Mouse (Mus musculus) c-Kit-negative CD71-positive TER-119-positive erythroid progenitor cells, embryonic 14.5 days (primary cell): ENCODE measurements around the gene Rsbn1.
A peak's percentile ranks its signal among the peaks of the same experiment; 100 is the strongest.

Experiments used
- DNase-seq: peaks from one replicate; pipeline ENCODE4 v3.0.0-alpha.2; 2013; ENCODE audit warnings: low read depth, low spot score

The Rsbn1 gene

GRCm38 (mm10) chr3:103914010-103914669 is at the start of gene Rsbn1:
Gene Rsbn1 (plus strand): TSS chr3:103914120.
- peak; percentile 87 for DNase-seq

GRCm38 (mm10) chr3:103864200-103864599 is 49.7 kb upstream of the Rsbn1 start:
- no peak for DNase-seq

- no peak for DNase-seq
These were observed 46.4 kb upstream of the Rsbn1 start for GRCm38 (mm10) chr3:103867424-103867971.

- DNase-seq, result no peak
These were observed 45.9 kb upstream of the Rsbn1 start for GRCm38 (mm10) chr3:103868008-103868407.

- DNase-seq, result no peak
These were observed 41.2 kb upstream of the Rsbn1 start for GRCm38 (mm10) chr3:103872663-103873098.

GRCm38 (mm10) chr3:103874329-103874728 is 39.6 kb upstream of the Rsbn1 start:
- DNase-seq, result no peak

- DNase-seq, result no peak
These were observed 28.0 kb upstream of the Rsbn1 start for GRCm38 (mm10) chr3:103885946-103886345.

GRCm38 (mm10) chr3:103887581-103887980 is 26.3 kb upstream of the Rsbn1 start:
- peak; percentile 46 for DNase-seq

- no peak for DNase-seq
These were observed 20.5 kb upstream of the Rsbn1 start for GRCm38 (mm10) chr3:103893374-103893773.

- peak; percentile 52 for DNase-seq
These were observed 9.2 kb upstream of the Rsbn1 start for GRCm38 (mm10) chr3:103904705-103905104.

GRCm38 (mm10) chr3:103907335-103908030 is 6.4 kb upstream of the Rsbn1 start:
- no peak for DNase-seq

GRCm38 (mm10) chr3:103908781-103909180 is 5.1 kb upstream of the Rsbn1 start:
- no peak for DNase-seq

GRCm38 (mm10) chr3:103913451-103913961 is 414 bp upstream of the Rsbn1 start:
- DNase-seq, result peak; percentile 49

- DNase-seq, result peak; percentile 40
These were observed 1.0 kb downstream of the Rsbn1 start for GRCm38 (mm10) chr3:103914732-103915508.

GRCm38 (mm10) chr3:103915509-103915896 is 1.6 kb downstream of the Rsbn1 start:
- DNase-seq, result no peak

GRCm38 (mm10) chr3:103916205-103916838 is 2.4 kb downstream of the Rsbn1 start:
- no peak for DNase-seq

- no peak for DNase-seq
These were observed 2.9 kb downstream of the Rsbn1 start for GRCm38 (mm10) chr3:103916839-103917237.

- DNase-seq, result no peak
These were observed 6.2 kb downstream of the Rsbn1 start for GRCm38 (mm10) chr3:103920094-103920493.

GRCm38 (mm10) chr3:103925302-103925701 is 11.4 kb downstream of the Rsbn1 start:
- no peak for DNase-seq

- no peak for DNase-seq
These were observed 13.6 kb downstream of the Rsbn1 start for GRCm38 (mm10) chr3:103927511-103927910.

- no peak for DNase-seq
These were observed 31.1 kb downstream of the Rsbn1 start for GRCm38 (mm10) chr3:103944794-103945562.
